Mouse (Mus musculus) testis, adult 2 months (tissue): ENCODE data around the gene Gm6993. TPM values are rescaled to one million over a fixed set of nuclear protein-coding genes. Genes with fewer than 3 reads are reported as not detected.

Experiments
- H3K27ac ChIP-seq: fragments of 200-500 bp; 2 replicates; pipeline ENCODE4 v1.5.1; 2012; ENCODE audit warnings: low read depth, low read length; ENCODE audit not compliant: control insufficient read depth, insufficient read depth
- H3K27me3 ChIP-seq: fragments of 200-500 bp; 2 replicates; pipeline ENCODE4 v1.6.1; 2012; ENCODE audit warnings: mild to moderate bottlenecking, low read length, moderate library complexity; ENCODE audit not compliant: control insufficient read depth, insufficient read depth
- H3K36me3 ChIP-seq: fragments of 200-500 bp; 2 replicates; pipeline ENCODE4 v1.6.1; 2012; ENCODE audit warnings: mild to moderate bottlenecking, low read length; ENCODE audit not compliant: control insufficient read depth, insufficient read depth
- H3K4me1 ChIP-seq: fragments of 200-500 bp; 2 replicates; pipeline ENCODE4 v1.6.1; 2012; ENCODE audit warnings: low read length; ENCODE audit not compliant: control insufficient read depth, insufficient read depth
- H3K4me3 ChIP-seq: fragments of 200-500 bp; 2 replicates; pipeline ENCODE4 v1.5.1; 2012; ENCODE audit warnings: low read depth, mild to moderate bottlenecking, low read length, moderate library complexity, mixed read lengths; ENCODE audit not compliant: control insufficient read depth
- CTCF ChIP-seq: fragments of 200-500 bp; IDR thresholded peaks from 2 replicates; pipeline ENCODE4 v1.5.1; 2012; ENCODE audit warnings: low read depth, mild to moderate bottlenecking, inconsistent platforms, low read length, moderate library complexity; ENCODE audit not compliant: control insufficient read depth, insufficient read depth, insufficient replicate concordance
- POLR2A ChIP-seq: fragments of 200-500 bp; IDR thresholded peaks from 2 replicates; pipeline ENCODE4 v1.6.1; 2012; ENCODE audit warnings: low read depth, mild to moderate bottlenecking, inconsistent platforms, low read length, moderate library complexity; ENCODE audit not compliant: control insufficient read depth
- polyA plus RNA-seq: library from polyadenylated mRNA; depleted of rRNA; stranded (reverse); fragments of >200 nt; gene quantifications from 2 replicates; pipeline ENCODE4 v1.2.3, GENCODE M21; 2012

Gm6993 gene
- polyA plus RNA-seq, 1 experiment = not detected

GRCm38 (mm10) chr12:31225451-31225850, 15.1 kb upstream of the Gm6993 start:
- no peak overlapping the region for H3K4me3 ChIP-seq
- peaks cover 5% of the 10 kb centered on the region for H3K4me1 ChIP-seq
- H3K27me3 ChIP-seq = no peaks in the 10 kb centered on the region
- no peak for TF ChIP-seq POLR2A
- TF ChIP-seq CTCF = no peak
- no peak overlapping the region for H3K27ac ChIP-seq
- no peaks in the 10 kb centered on the region for H3K36me3 ChIP-seq

GRCm38 (mm10) chr12:31227167-31227566, 13.4 kb upstream of the Gm6993 start:
- Histone ChIP-seq H3K27me3 (no peaks in the 10 kb centered on the region), H3K4me3 (no peak overlapping the region), H3K4me1 (peaks cover 5% of the 10 kb centered on the region), H3K36me3 (no peaks in the 10 kb centered on the region), H3K27ac (no peak overlapping the region)
- TF ChIP-seq POLR2A = no peak
- no peak for TF ChIP-seq CTCF

- TF ChIP-seq POLR2A (no peak), CTCF (no peak)
- Histone ChIP-seq H3K4me1 (peaks cover 5% of the 10 kb centered on the region), H3K27ac (no peak overlapping the region), H3K27me3 (no peaks in the 10 kb centered on the region), H3K4me3 (no peak overlapping the region), H3K36me3 (no peaks in the 10 kb centered on the region)
Measured at GRCm38 (mm10) chr12:31228878-31229277, 11.7 kb upstream of the Gm6993 start.

GRCm38 (mm10) chr12:31232635-31233034, 7.9 kb upstream of the Gm6993 start:
- no peaks in the 10 kb centered on the region for H3K27me3 ChIP-seq
- H3K4me3 ChIP-seq = no peak overlapping the region
- no peak overlapping the region for H3K27ac ChIP-seq
- TF ChIP-seq CTCF (no peak), POLR2A (no peak)
- no peaks in the 10 kb centered on the region for H3K36me3 ChIP-seq
- no peaks in the 10 kb centered on the region for H3K4me1 ChIP-seq

DNA sequence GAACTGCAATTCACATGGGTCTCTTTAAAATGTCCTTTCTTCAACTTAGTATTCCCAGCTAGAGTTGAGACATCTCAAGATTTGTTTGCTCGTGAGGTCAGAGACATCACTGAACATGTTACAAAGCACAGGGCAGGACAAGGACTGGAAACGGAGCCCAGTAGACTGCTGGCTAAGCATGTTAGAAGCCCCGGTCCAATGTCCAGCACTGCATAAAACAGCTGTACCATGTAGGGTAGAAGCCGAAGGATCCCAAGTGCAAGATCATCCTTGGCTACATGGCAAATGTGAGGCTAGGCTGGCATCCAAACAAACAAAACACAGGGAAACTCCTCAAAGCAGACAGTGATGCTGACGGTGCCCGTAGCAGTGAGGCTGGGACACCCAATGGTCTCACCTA, 5.6 kb upstream of the Gm6993 start:
- TF ChIP-seq POLR2A (no peak), CTCF (no peak)
- no peaks in the 10 kb centered on the region for H3K36me3 ChIP-seq
- H3K4me1 ChIP-seq = no peaks in the 10 kb centered on the region
- no peaks in the 10 kb centered on the region for H3K27me3 ChIP-seq
- H3K27ac ChIP-seq = no peak overlapping the region
- no peak overlapping the region for H3K4me3 ChIP-seq

GRCm38 (mm10) chr12:31236861-31237595, 3.5 kb upstream of the Gm6993 start:
- no peaks in the 10 kb centered on the region for H3K4me1 ChIP-seq
- H3K27me3 ChIP-seq = no peaks in the 10 kb centered on the region
- H3K36me3 ChIP-seq = no peaks in the 10 kb centered on the region
- TF ChIP-seq CTCF (no peak), POLR2A (no peak)
- H3K4me3 ChIP-seq = no peak overlapping the region
- H3K27ac ChIP-seq = no peak overlapping the region

- H3K4me1 ChIP-seq = no peaks in the 10 kb centered on the region
- no peak for TF ChIP-seq POLR2A
- no peak for TF ChIP-seq CTCF
- no peak overlapping the region for H3K27ac ChIP-seq
- no peaks in the 10 kb centered on the region for H3K27me3 ChIP-seq
- no peaks in the 10 kb centered on the region for H3K36me3 ChIP-seq
- H3K4me3 ChIP-seq = no peak overlapping the region
Measured at GRCm38 (mm10) chr12:31239031-31239583, 1.5 kb upstream of the Gm6993 start.
